Comparison of ENCODE assay signal across 8 mouse cellular contexts in the genomic region with DNA sequence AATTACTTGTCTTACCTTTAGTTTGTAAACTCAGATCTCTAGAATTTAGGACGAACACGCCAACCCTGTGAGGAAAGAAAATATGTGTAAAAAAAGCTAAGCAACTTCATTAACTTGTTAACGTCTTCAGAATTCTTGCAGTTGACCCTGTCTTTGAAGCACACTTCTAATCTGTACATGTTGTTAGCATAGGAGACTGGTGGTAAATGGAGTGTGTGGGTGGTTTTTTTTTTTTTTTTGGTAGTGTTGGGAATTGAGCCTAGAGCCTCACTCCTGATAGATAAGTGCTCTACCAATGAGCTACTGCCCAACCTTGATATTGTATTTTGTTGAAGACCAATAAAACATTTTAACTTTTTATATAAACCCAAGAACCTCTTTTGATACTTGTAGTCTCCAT. TPM values are rescaled to one million over a fixed set of nuclear protein-coding genes. Genes with fewer than 3 reads are reported as not detected.
DNase-seq lines count a peak whose midpoint lies in the region; ATAC-seq and TF ChIP-seq lines count a peak whose summit lies in the region.

No protein-coding gene starts in this region.

- H3K36me3 ChIP-seq in erythroblast, embryonic 14.5 days (ENCODE audit: control insufficient read depth): peaks cover 10% of the 10 kb centered on the region
- peaks cover 2% of the 10 kb centered on the region; the same call in 1 of the 2 replicates for H3K36me3 ChIP-seq in testis, adult 2 months (ENCODE audit: control insufficient read depth, insufficient read depth, low read length)
- H3K36me3 ChIP-seq in liver, embryonic 12.5 days: peaks cover 9% of the 10 kb centered on the region; the same call in 1 of the 2 replicates

- 38% methylated on average over 3 of the region's 3 CpGs for WGBS in liver, embryonic 12.5 days (ENCODE audit: insufficient replicate concordance)

- no peak for TF ChIP-seq CTCF in testis, adult 2 months (IDR thresholded peaks at IDR 0.05; ENCODE audit: control insufficient read depth, insufficient read depth, insufficient replicate concordance, low read depth, low read length)

- H3K4me1 ChIP-seq in erythroblast, embryonic 14.5 days (ENCODE audit: control insufficient read depth): peaks cover 70% of the 10 kb centered on the region
- H3K4me1 ChIP-seq in testis, adult 2 months (ENCODE audit: control insufficient read depth, insufficient read depth, low read length): peaks cover 14% of the 10 kb centered on the region
- peaks cover 68% of the 10 kb centered on the region for H3K4me1 ChIP-seq in liver, embryonic 12.5 days

- no peak for TF ChIP-seq POLR2A in testis, adult 2 months (IDR thresholded peaks at IDR 0.05; ENCODE audit: control insufficient read depth, low read depth, low read length)

- DNase-seq in testis, postnatal 14 days (ENCODE audit: low spot score): no peak
- DNase-seq in yolk sac, embryonic 10.5 days (ENCODE audit: low spot score): no peak
- DNase-seq in cerebellum, adult 9-11 months: no peak
- no peak for DNase-seq in spleen, adult 18-20 months

- H3K4me3 ChIP-seq in erythroblast, embryonic 14.5 days (replicated peaks): peak overlapping the region; percentile 84
- peak overlapping the region; percentile 42 for H3K4me3 ChIP-seq in testis, adult 2 months (ENCODE audit: control insufficient read depth, low read depth, low read length)
- H3K4me3 ChIP-seq in liver, embryonic 12.5 days: peak overlapping the region; percentile 97

- H3K9me3 ChIP-seq in erythroblast, embryonic 14.5 days (ENCODE audit: control insufficient read depth, low read length): no peaks in the 10 kb centered on the region
- no peaks in the 10 kb centered on the region for H3K9me3 ChIP-seq in liver, embryonic 12.5 days (replicated peaks)

- no peak for ATAC-seq in erythroblast, adult 5-6 weeks (replicated peaks; ENCODE audit: low FRiP score, poor library complexity, severe bottlenecking)
- ATAC-seq in liver, embryonic 12.5 days: no peak

- peak overlapping the region; percentile 98 for H3K4me2 ChIP-seq in liver, embryonic 12.5 days

- H3K27ac ChIP-seq in testis, adult 2 months (ENCODE audit: control insufficient read depth, insufficient read depth, low read depth, low read length): peak overlapping the region; percentile 63; the same call in 1 of the 2 replicates
- no peak overlapping the region for H3K27ac ChIP-seq in liver, embryonic 12.5 days

- no peaks in the 10 kb centered on the region for H3K27me3 ChIP-seq in erythroblast, embryonic 14.5 days (ENCODE audit: control insufficient read depth)
- no peaks in the 10 kb centered on the region for H3K27me3 ChIP-seq in testis, adult 2 months (ENCODE audit: control insufficient read depth, insufficient read depth, low read length)
- H3K27me3 ChIP-seq in liver, embryonic 12.5 days (replicated peaks): no peaks in the 10 kb centered on the region

- peak overlapping the region; percentile 94 for H3K9ac ChIP-seq in liver, embryonic 12.5 days

RNA-seq across cellular contexts. Expression of a gene that starts 2.1 kb away (rescaled TPM):
- 0.02 and 0.53 TPM in 2 replicates for polyA plus RNA-seq in erythroblast, embryonic 14.5 days (2012)
- total RNA-seq in erythroblast, adult 5-6 weeks (2015; ENCODE audit: low replicate concordance): 22.3 and 24.0 TPM in 2 replicates
- total RNA-seq in erythroblast, adult 5-6 weeks (2017; ENCODE audit: low replicate concordance): 15.9 and 19.8 TPM in 2 replicates
- polyA plus RNA-seq in testis, adult 2 months (2012; rRNA removed): 43.0 and 45.8 TPM in 2 replicates
- polyA plus RNA-seq in liver, embryonic 12.5 days (2016; fragmentation: Nextera tagmentation; extraction: Ambion mirVana): 12.0 and 12.2 TPM in 2 replicates

Comparison
In these comparisons a context has a peak if more than half of its experiments do, and no peak if none do; other contexts are left out.
1. H3K4me3 ChIP-seq: peak in every context shown above with its lines; median percentile 97 in liver, embryonic 12.5 days; 84 in erythroblast, embryonic 14.5 days; 42 in testis, adult 2 months.